Mouse (Mus musculus) kidney, adult 8-10 months (tissue): ENCODE data around the gene Vps9d1.
"Not testable (repeated sequence)": the region's sequence is repeated elsewhere in the genome, so short reads cannot be mapped to it uniquely, and the experiment has no call there.

Experiments
- DNase-seq, 2 experiments: peaks; one replicate each; pipeline ENCODE4 v3.0.0; 2022

Vps9d1 gene

DNA sequence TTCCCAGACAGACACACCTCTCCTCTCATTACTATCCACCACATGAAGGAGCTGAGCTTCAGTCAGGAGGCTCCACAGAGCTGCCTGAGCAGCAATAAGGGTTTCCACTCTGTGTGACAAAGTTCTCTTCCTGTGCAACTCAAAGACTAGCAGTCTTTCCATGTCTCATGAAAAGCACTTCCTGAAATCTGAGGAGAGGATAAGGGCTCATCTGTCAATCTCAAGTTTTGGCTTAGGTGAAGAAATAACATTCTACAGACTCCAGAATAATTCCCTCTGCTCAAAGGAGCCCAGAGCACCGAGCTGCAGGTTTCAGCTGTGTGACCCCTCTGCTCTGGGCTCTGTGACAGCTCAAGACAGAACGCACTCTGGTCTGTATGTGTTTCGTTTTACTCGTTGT lies 1.2 kb downstream of the Vps9d1 start:
- no peak for DNase-seq

DNA sequence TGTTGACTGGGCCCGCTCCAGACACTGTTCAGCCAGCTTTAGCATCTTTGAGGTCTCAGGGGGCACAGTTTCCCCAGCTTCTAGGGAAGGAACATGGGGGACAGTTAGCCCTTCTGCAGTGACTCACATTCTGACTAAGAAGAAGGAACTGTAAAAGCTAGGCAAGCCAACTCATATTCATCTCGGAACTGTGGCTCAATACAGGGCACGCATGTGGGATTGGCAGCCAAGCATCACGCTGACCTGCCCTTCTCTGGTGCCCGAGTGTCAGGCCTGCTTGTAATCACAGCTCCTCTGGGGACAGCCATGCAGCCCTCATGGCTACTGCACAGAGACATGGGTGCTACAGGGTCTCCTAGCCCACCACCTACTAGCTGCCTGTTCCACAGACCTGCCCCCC lies 3.2 kb downstream of the Vps9d1 start:
- no peak for DNase-seq

DNA sequence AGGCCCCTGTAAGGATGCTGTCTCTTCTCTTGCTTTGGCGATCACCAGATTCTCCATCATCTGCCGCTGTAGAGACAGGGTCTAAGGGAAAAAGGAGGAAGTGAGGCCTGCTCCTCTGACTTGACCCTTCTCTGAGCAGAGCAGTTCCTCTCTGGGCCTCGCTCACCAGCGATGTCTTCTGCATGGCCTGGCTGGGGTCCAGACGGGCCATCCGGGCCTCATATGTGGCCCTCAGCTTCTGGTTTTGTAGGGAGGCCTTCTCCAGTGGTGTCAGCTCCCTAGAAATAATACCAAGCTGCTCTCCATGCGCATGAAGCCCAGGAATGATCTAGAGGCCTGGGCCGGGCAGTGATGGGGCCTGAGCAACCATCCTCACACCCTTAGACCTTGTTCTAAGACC lies 5.6 kb downstream of the Vps9d1 start:
- no peak for DNase-seq

DNA sequence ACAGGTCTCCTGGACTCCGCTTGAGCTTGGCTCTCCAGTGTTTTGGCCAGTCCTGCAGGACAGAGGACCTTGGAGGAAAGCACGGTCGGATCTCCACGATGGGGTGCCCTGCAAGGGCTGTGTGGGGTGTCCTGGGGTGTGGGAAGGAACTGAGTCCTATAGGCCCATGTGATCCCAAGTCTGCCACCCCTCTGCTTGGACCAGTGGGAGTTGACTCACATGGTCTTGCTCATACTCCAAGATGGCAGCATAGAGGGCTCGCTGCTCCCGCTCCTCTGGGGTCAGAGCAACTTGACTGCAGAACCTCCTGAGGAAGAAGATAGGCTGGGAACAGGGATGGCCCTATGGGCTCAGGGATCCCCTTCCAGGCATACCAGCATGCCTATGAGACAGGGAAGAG lies 6.4 kb downstream of the Vps9d1 start:
- no peak for DNase-seq

DNA sequence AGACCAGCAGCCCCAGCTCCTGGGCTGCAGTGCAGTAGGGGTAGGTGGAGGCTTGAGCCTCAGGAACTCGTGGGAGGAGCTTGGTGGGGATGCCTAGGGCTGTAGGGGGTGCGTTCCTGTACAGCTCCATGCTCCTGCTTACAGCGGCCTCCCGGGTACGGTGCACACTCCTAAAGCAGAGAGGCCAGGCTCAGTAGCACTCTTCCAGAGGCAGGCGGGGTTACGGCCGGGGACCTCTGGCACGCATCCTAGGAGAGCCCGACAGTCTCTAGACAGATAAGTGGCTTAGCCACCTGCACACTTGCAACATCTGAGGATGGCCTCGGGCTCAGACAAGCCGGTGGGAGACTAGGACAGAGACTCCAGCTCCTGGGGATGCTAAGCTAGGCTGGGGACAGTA lies 8.6 kb downstream of the Vps9d1 start:
- DNase-seq: no peak

DNA sequence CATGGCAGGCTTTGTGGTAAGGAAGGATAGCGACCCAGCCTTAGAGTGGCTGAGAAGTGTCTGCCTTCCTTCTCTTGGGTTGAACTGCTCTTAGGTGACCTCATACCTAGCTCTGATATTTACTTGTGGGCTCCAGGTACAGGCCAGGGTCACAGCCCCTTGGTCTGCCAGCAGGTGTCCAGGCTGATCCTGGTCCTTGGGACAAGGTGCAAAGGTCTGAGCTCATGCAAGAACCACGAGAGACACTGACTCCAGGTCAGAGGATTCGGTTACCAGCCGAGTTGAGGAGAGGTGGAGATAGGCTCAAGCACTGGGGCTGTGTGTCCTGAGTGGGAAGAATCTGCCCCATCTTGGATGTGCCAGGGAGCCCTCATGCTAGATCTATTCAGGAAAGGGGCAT lies 9.8 kb downstream of the Vps9d1 start:
- DNase-seq: peak; percentile 63 to 68

DNA sequence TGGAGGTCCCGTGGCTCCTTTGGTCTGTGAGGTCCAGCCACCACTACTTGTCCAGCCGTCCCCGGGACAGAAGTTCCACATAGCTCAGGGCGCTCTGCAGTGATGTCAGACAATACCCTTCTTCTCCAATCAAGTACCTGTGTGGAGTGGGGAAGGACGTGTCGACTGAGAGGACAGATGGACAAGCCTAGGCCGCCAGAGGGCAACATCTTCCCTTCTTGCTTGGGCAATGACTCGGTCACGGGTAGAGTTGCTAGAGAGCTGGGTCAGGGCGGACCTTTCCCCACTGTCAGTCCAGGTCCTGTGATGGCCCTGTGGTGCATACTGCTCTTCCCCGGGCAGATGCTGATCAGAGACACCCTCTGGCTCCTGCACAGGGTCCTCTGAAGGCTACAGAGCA lies 11.1 kb downstream of the Vps9d1 start:
- DNase-seq: no peak

DNA sequence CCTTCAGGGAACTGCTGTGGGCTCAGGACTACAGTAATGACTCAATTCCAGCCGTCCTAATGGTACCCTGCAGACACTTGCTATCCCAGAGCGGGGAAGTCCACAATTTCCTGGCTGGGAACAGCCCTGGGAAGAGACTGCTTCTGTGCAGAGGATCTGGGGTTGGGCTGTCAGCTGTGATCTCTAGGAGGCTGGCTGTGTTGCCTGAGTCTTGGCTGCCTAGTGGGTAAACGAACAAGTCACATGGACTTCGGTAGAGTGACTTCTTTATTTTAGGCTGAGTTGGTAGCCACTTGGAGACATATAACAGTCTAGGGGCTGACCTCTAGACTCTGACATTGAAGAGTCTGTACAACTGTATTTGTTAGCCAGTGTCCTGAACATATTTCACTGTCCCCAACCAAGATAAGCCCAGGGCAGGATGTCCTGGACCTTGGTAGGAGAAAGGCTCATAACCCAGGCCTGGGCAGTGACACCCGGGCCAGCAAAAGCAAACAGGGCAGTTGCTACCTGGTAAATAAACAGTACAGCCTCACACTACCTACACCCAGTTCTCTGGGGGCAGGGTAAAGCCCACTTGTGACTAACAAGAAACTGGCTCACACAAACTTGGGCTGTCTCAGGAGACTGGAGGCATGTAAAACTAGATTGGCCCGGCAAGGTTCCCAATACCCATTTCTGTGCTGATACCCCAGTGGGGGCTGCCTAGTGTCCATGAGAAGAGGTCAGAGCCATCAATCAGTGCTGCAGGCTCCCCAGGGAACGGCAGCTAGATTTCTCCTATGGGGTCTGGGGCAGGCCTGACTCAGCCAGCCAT lies 11.8 kb downstream of the Vps9d1 start:
- DNase-seq: no peak

DNA sequence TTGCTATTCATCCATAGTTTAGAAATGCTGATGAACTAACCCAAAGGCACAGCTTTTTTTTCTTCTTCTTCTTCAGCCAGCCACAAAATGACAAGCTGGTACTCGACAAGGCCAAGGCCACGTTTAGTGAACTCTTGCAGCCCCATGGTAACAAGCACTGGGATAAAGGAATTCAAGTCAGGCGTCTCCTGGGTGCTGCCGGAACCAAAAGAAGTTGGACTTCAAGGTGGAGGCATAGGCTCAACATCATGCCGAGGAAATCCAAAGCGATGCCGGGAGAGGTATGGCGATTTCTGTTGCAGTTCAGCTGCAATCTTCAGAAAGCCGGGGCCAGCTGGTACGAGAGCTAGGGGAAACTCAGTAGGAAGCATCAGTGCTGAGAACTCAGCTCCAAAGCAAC lies 14.8 kb downstream of the Vps9d1 start:
- DNase-seq: no peak

DNA sequence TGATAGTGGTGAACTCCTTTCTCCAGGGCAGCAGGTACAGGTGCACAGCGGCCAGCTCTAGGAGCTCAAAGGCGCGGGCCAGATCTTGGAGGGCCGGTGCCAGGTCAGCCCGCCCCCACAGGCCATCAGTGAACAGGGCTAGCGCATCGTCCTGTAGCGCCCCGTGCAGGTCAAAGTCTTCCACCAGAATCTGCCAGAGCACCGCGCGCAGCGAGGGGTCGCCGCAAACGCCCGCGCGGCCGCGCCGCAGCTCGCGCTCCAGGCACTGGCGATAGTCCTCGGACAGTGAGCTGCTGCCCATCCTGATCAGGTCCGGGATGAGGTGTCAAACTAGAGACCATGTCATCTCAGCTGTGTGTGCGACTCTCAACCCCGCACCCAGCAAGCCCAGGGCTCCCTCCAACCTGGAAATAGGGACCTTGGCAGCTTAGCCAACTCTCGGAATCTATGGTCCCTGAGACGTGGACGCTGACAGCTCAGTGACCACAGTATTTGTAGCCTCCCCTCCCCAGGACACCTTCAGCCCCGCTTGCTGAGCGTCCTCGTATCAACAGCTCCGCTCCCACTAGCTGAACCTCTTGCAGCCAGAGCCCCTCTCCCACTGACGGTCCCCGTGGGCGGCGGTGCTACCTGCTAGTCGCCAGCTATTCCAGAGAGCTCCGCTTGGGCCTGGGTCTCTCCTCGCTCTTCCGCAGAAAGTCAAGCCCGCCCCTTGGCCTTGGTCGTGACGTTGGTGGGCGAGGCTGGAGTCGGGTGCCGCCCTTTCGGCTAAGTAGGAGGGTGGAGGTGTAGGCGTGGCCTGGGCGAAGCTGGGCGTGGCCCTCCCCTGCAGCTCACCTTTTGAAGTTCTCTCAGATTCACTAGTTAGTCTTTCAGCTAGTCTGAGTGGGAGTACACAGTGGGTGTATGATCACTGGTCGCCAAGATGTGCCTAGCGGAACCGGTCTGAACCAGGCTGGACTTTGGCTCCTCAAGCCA lies 18.3 kb downstream of the Vps9d1 start, which contains the start of gene Spata2l:
Gene Spata2l (minus strand): TSS at position 714 of the 978 bp plus-strand sequence.
- peak; percentile 95 for DNase-seq

DNA sequence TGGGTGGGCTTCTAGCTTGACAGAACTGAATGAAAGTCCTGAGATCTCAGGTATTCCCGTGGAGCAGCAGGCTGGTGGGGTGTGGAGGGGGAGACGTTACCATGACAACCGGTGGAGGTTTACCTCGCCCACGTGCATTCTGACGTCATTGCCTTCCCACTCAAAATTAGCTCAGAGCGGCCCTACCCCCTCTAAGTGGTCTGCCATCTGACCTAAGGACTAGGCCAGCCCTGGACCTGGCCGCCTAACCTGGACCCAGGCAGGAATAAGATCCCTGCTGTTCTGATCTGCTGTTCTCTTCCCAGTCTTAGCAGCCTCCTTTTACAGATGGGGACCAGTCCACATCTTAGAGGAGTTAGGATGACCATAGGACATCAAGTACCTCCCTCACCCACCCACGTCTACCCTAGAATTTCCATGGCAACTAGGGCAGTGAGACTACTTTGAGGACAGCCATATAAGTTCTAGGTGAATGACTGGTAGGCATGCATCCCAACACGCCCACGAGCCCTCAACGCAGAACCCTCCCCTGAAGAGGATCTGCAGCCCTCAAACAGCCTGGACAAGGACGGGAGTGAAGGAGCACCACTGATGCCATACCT lies 19.1 kb downstream of the Vps9d1 start:
- no peak for DNase-seq

DNA sequence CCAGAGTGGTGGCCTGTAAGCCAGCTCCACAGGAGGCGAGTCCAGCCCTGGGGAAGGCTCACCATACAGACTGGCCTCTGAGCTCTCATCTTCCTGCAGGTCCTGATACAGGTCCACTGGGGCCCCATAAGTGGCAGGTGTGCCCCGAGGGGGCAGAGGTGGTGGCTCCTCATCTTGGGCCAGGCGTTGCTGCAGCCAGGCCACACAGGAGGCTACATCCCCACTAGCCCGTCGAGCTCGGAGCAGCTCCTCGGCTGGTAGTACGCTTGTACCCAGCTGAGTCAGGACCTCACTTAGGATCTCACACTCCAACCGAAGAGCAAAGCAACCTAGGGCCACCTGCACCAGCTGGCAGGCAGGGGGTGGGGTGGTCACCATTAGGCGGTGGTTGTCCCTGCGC lies 20.4 kb downstream of the Vps9d1 start:
- no peak for DNase-seq

DNA sequence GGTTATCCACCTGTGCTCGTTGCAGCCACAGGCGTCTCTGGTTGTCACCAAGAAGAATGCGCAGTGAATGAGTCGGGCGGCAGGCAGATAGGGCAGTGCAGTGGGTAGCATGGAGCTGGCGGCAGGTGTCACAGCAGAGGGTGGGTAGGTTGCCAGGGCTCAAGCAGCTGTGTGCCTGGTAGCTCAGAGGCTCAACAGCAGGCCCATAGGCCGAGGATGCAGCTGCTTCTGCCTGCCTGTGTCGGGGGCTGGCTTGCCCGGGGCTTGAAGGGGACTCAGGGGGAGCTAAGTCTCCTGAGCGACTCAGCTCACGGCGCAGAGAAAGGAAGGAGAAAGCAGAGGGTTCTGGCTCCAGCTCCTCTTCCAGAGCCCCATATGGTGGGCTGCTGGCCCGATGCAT lies 20.8 kb downstream of the Vps9d1 start:
- no peak for DNase-seq

DNA sequence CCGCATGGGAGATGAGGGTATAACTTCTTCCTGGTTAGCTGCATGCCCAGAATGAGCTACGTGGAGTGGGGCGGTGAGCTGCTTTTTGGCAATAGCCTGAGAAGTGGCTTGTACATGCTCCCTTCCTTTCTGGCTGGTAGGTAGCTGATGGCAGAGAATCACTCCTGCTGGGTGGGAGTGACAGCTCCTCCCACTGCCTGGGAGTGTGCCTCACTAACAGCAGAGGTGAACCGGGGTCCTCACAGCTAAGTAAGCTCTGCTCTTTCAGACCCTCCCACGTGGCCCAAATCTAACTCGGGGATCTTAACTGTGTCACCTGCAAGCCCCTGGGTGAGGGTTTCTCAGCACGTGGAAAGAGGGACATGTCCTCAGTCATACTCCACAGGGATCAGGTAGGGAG lies 21.6 kb downstream of the Vps9d1 start:
- no peak for DNase-seq

DNA sequence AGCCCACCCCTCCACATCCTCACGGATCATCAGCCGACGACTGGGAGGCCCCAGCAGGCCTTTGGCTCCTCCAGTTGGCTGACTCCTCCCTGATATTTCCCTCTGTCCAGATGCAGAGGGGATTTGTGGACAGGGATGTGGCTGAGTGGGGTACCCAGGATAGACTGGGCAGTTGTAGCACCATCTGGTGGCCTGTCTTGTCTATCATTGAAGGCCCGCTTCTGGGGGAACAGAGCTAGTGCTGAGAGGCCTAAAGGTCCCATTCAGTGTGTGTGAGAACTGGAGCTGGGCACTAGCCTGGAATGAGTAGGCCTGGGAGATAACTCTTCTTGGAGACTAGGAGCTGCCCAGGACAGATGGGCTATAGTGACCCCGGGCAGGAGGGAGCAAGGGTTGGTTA lies 22.4 kb downstream of the Vps9d1 start:
- DNase-seq: no peak

DNA sequence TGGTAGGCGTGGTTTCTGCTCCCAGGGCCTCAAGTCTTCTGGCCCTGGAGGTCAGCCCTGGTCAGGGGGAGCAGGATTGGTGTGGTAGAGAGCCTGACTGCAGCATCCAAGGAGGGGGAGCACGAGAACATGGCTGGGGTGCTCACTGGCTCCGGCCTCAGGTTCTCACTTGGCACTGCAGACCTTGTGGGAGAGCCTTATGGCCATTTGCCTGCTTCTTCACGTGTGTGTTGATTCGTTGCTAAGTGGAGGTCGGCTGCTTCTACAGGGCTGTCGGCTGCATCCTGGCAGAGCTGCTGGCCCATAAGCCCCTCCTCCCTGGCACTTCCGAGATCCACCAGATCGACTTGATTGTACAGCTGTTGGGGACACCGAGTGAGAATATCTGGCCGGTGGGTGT lies 23.8 kb downstream of the Vps9d1 start:
- not testable (repeated sequence) for DNase-seq

DNA sequence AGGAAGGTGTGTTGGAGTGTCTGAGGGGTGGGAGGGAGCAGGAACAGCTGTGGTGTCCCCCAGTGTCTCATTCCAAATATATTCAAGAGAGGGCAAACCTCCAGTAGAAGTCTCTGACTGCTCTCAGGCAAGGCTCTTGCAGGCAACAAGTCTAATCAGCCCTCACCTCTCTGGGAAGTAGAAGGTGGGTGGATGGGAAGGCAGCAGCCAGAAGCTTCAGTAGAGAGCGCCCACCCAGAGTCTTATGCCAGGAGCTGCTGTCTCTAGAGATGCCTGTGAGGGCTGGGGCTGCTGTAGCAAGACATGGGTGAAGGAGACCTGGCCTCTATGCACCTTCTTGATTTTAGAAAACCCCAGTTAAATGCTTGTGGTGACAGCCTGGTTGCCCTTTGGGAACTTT lies 25.7 kb downstream of the Vps9d1 start:
- no peak for DNase-seq

DNA sequence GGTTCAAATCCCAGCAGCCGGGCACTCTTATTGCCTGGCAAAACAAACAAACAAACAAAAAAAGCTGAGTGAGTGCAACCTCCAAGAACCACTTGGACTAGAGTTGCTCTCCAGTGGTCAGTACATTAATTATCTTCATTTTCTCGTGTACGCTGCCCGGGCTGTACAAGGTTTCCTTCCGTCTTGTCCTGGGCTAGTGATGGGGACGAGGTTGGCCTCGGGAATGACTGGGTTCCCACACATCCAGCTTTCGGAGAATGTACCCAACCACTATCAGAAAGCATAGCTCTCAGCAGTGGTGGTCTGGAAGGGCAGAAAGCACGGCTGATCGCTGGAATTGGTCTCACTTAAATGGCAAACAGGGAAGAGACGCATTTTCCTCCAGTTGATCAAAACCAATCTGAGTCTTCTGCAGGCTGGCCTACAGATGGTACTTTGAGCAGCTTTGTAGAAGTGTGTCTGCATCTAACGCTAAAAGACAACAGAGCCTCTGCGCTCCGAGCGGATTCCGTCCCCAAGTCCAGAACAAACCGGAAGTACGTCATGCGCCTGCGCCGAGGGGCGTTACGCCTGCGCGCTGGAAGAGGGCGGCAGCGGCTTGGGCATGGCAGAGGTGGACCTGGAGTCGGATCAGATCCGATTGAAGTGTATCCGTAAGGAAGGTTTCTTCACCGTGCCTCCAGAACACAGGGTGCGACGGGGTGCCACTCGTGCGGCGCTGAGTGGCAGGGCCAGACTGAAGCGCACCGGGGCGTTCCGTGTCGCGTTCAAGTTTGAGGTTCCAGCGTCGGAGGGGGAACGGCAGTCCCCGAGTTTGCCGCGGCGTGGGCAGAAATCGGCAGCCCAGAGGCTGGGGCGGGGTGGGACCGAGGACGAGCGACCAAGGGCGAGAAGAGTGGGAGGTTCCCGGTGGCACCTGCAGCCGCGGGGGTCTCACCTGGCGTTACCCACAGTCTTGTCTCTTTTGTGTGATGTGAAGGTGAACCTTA lies 29.6 kb downstream of the Vps9d1 start, which contains the start of gene Cdk10:
Gene Cdk10 (plus strand): TSS at position 565 of the 989 bp plus-strand sequence.
- peak; percentile 90 to 94 for DNase-seq

DNA sequence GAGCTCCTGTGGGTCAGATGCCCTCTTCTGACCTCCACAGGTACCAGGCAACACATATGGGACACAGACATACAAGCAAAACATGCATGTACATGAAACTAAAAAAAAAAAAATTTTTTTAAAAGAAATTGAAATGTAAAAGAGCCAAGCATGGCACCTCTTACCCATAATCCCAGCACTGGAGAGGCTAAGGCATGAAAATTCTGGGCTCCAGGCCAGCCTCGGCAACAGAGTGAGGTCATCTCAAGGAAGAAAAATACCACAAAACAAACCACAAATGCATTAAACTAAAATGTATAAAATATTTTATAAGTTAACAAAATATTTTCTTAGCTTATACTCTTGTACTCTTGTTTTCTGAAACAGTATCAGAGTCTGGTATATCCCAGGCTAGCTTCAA lies 33.2 kb downstream of the Vps9d1 start:
- DNase-seq: no peak

DNA sequence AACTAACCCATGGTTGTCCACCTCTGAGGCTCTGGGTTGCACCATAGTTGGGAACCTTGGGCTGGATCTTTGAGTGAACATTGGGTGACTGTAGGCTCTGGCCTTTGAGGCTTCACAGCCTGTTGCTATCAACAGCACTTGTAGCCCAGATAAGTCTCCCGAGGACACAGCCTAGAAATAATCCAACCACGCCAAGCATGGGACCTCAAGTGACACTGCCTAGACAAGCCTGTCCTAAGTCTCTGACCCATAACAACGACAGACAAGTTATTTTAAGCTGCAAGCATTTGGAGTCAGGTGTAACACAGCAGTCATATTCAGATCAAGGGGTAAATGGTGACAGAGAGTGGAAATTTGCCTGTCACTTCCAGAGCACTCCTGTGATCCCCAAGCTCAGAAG lies 38.7 kb downstream of the Vps9d1 start:
- no peak for DNase-seq

DNA sequence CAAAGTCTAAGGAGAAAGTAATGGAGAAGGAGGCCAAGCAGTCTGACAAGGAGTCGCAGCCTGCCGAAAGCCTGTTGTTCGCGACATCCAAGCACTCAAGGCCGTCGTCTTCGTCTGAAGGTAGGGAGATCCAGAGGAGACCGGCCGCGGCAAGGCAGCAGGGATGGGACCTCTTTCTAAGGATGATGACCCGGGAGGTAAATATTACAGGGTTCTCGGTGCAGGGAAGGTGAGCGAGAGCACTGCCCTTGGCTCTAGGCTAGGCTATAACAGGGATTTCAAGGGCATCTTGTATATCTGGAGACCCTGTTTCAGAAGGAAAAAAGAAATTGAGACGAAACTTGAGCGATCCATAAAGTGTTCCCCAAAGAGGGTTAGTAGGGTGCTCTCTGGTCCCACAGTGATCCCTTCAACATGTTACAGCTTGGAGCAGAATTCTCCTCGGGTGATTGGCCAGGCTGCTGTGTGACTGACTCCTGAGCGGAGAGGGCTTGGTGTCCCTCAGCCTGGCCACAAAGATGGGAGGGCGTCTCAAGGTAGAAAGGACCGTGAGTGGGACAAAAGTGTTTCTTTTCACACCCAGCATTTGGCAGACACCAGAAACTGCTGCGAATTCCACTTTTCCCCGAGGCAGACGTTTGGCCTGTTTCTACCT lies 40.9 kb downstream of the Vps9d1 start:
- no peak for DNase-seq
